In the genomic region with DNA sequence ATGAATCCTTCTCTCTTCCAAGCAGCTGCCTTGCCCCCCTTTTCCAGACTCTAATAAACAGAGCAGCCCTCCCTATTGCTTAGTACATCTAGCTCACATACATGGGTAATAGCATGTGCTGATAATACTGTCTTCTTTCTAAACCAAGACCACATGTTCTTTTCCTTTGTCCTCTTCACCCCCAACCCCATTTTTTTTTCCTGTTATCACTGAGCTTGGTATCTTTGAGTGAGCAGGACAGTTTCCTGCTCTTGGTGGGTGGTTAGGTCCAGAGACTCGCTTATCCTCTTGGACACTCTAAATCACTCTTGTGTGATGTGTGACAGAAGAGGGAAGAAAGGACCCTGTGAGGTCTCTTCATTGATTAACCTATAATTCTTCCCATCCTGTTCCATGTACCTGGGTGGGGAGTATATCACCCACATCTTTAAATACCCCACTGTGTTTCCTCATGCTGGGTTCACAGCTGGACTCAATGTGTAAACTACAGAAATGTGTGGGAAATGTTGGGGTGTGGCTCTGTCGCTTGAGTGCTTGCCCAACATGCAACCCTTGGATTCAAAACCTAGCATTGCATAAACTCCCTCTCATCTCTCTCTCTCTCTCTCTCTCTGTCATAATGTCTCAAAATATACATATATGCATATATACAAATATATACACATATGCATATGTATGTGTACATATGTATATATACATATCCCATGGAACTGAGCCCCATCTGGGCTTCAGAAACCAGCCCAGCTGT, we compare ENCODE assay signal across 10 mouse cellular contexts. TPM values are rescaled to one million over a fixed set of nuclear protein-coding genes. Genes with fewer than 3 reads are reported as not detected.
DNase-seq lines count a peak whose midpoint lies in the region; ATAC-seq lines count a peak whose summit lies in the region.
"Had no signal": no experiment of that assay in that cellular context is flagged by ENCODE, and none has a peak within 500 bp of the region (broad histone marks: within the 10 kb centered on the region; RNA-seq: fewer than 3 reads in every experiment).

No protein-coding gene starts in this region.

- no peak for DNase-seq in neural tube, embryonic 11.5 days (ENCODE audit: low spot score)
- no peak for DNase-seq in neural tube, embryonic 10.5 days (ENCODE audit: extremely low spot score, low spot score)
- no peak for DNase-seq in midbrain, embryonic 14.5 days
- no peak for DNase-seq in layer of hippocampus, adult 11-12 months (ENCODE audit: low spot score)

- 0 out of 2 replicates have a peak overlapping the region, but pooled peaks have one; percentile 46 for H3K27ac ChIP-seq in forebrain, embryonic 12.5 days
- H3K27ac ChIP-seq in forebrain, embryonic 16.5 days (ENCODE audit: low read length), result no peak overlapping the region
- H3K27ac ChIP-seq in neural tube, embryonic 11.5 days (ENCODE audit: low read depth, low read length), result peak overlapping the region; percentile 72; the same call in 1 of the 2 replicates
- peak overlapping the region; percentile 63; the same call in 1 of the 2 replicates for H3K27ac ChIP-seq in midbrain, embryonic 14.5 days (replicated peaks; ENCODE audit: low read depth, low read length)
- no peak overlapping the region for H3K27ac ChIP-seq in kidney, embryonic 15.5 days
- no peak overlapping the region for H3K27ac ChIP-seq in liver, embryonic 12.5 days

- H3K4me1 ChIP-seq in forebrain, embryonic 12.5 days, result peaks cover 35% of the 10 kb centered on the region
- peaks cover 28% of the 10 kb centered on the region for H3K4me1 ChIP-seq in forebrain, embryonic 16.5 days (replicated peaks; ENCODE audit: control insufficient read depth, insufficient read depth, low read length)
- H3K4me1 ChIP-seq in neural tube, embryonic 11.5 days (ENCODE audit: control insufficient read depth, insufficient read depth, low read length), result peaks cover 21% of the 10 kb centered on the region
- peaks cover 34% of the 10 kb centered on the region for H3K4me1 ChIP-seq in midbrain, embryonic 14.5 days (ENCODE audit: control insufficient read depth, insufficient read depth, low read length)
- peaks cover 25% of the 10 kb centered on the region for H3K4me1 ChIP-seq in kidney, embryonic 15.5 days
- H3K4me1 ChIP-seq in liver, embryonic 12.5 days, result no peaks in the 10 kb centered on the region

- WGBS in forebrain, embryonic 12.5 days, result 81% methylated on average over 2 of the region's 2 CpGs
- WGBS in forebrain, embryonic 16.5 days, result 84% methylated on average over 2 of the region's 2 CpGs
- WGBS in neural tube, embryonic 11.5 days, result 83% methylated on average over 2 of the region's 2 CpGs
- WGBS in midbrain, embryonic 14.5 days, result 93% methylated on average over 2 of the region's 2 CpGs
- 73% methylated on average over 2 of the region's 2 CpGs for WGBS in kidney, embryonic 15.5 days
- WGBS in liver, embryonic 12.5 days (ENCODE audit: insufficient replicate concordance), result 51% methylated on average over 2 of the region's 2 CpGs

- H3K36me3 ChIP-seq in forebrain, embryonic 12.5 days (replicated peaks), result no peaks in the 10 kb centered on the region
- H3K36me3 ChIP-seq in forebrain, embryonic 16.5 days (ENCODE audit: control insufficient read depth, insufficient read depth), result no peaks in the 10 kb centered on the region
- no peaks in the 10 kb centered on the region for H3K36me3 ChIP-seq in neural tube, embryonic 11.5 days (ENCODE audit: control insufficient read depth, insufficient read depth, low read length)
- no peaks in the 10 kb centered on the region for H3K36me3 ChIP-seq in midbrain, embryonic 14.5 days (ENCODE audit: control insufficient read depth, insufficient read depth, low read length)
- no peaks in the 10 kb centered on the region for H3K36me3 ChIP-seq in kidney, embryonic 15.5 days
- no peaks in the 10 kb centered on the region for H3K36me3 ChIP-seq in liver, embryonic 12.5 days
- H3K36me3 ChIP-seq: heart, embryonic 12.5 days; limb, embryonic 13.5 days had no signal

- no peak overlapping the region for H3K4me2 ChIP-seq in forebrain, embryonic 12.5 days
- H3K4me2 ChIP-seq in forebrain, embryonic 16.5 days (ENCODE audit: low read length), result no peak overlapping the region
- H3K4me2 ChIP-seq in neural tube, embryonic 11.5 days (ENCODE audit: low read depth), result no peak overlapping the region
- no peak overlapping the region for H3K4me2 ChIP-seq in midbrain, embryonic 14.5 days (ENCODE audit: low read length)
- no peak overlapping the region for H3K4me2 ChIP-seq in kidney, embryonic 15.5 days
- H3K4me2 ChIP-seq in liver, embryonic 12.5 days, result no peak overlapping the region
- H3K4me2 ChIP-seq: heart, embryonic 12.5 days; limb, embryonic 13.5 days had no signal

- no peak for ATAC-seq in forebrain, embryonic 12.5 days (ENCODE audit: low FRiP score)
- no peak for ATAC-seq in forebrain, embryonic 16.5 days
- no peak for ATAC-seq in neural tube, embryonic 11.5 days (ENCODE audit: insufficient read depth, low FRiP score, low TSS enrichment)
- no peak for ATAC-seq in midbrain, embryonic 14.5 days (ENCODE audit: low FRiP score, low TSS enrichment)
- ATAC-seq in kidney, embryonic 15.5 days (replicated peaks; ENCODE audit: low FRiP score), result no peak
- no peak for ATAC-seq in liver, embryonic 12.5 days

- no peaks in the 10 kb centered on the region for H3K9me3 ChIP-seq in forebrain, embryonic 12.5 days
- H3K9me3 ChIP-seq in forebrain, embryonic 16.5 days (ENCODE audit: control insufficient read depth, low read length), result no peaks in the 10 kb centered on the region
- H3K9me3 ChIP-seq in neural tube, embryonic 11.5 days (ENCODE audit: control insufficient read depth, low read length), result no peaks in the 10 kb centered on the region
- H3K9me3 ChIP-seq in midbrain, embryonic 14.5 days (ENCODE audit: control insufficient read depth, low read length), result no peaks in the 10 kb centered on the region
- H3K9me3 ChIP-seq in kidney, embryonic 15.5 days (replicated peaks), result no peaks in the 10 kb centered on the region
- H3K9me3 ChIP-seq in liver, embryonic 12.5 days (replicated peaks), result no peaks in the 10 kb centered on the region
- H3K9me3 ChIP-seq: heart, embryonic 12.5 days; limb, embryonic 13.5 days had no signal

- no peak overlapping the region for H3K9ac ChIP-seq in forebrain, embryonic 12.5 days
- no peak overlapping the region for H3K9ac ChIP-seq in forebrain, embryonic 16.5 days (replicated peaks; ENCODE audit: low read depth, low read length)
- no peak overlapping the region for H3K9ac ChIP-seq in neural tube, embryonic 11.5 days (ENCODE audit: low read length)
- no peak overlapping the region for H3K9ac ChIP-seq in midbrain, embryonic 14.5 days (replicated peaks; ENCODE audit: low read length)
- no peak overlapping the region for H3K9ac ChIP-seq in kidney, embryonic 15.5 days
- H3K9ac ChIP-seq in liver, embryonic 12.5 days, result no peak overlapping the region
- H3K9ac ChIP-seq: heart, embryonic 12.5 days; limb, embryonic 13.5 days had no signal

- H3K27me3 ChIP-seq in forebrain, embryonic 12.5 days, result peaks cover 70% of the 10 kb centered on the region
- H3K27me3 ChIP-seq in forebrain, embryonic 16.5 days (replicated peaks; ENCODE audit: control insufficient read depth, insufficient read depth, low read length), result no peaks in the 10 kb centered on the region
- no peaks in the 10 kb centered on the region for H3K27me3 ChIP-seq in neural tube, embryonic 11.5 days (ENCODE audit: control insufficient read depth, insufficient read depth, low read length)
- peaks cover 4% of the 10 kb centered on the region for H3K27me3 ChIP-seq in midbrain, embryonic 14.5 days (ENCODE audit: control insufficient read depth, insufficient read depth, low read length)
- H3K27me3 ChIP-seq in kidney, embryonic 15.5 days, result no peaks in the 10 kb centered on the region
- H3K27me3 ChIP-seq in liver, embryonic 12.5 days (replicated peaks), result no peaks in the 10 kb centered on the region
- H3K27me3 ChIP-seq: heart, embryonic 12.5 days; limb, embryonic 13.5 days had no signal

- H3K4me3 ChIP-seq in forebrain, embryonic 12.5 days (replicated peaks), result no peak overlapping the region
- H3K4me3 ChIP-seq in forebrain, embryonic 16.5 days (replicated peaks; ENCODE audit: low read length), result no peak overlapping the region
- H3K4me3 ChIP-seq in neural tube, embryonic 11.5 days (ENCODE audit: low read depth, low read length), result no peak overlapping the region
- H3K4me3 ChIP-seq in midbrain, embryonic 14.5 days (replicated peaks; ENCODE audit: low read depth, low read length), result no peak overlapping the region
- H3K4me3 ChIP-seq in kidney, embryonic 15.5 days (replicated peaks), result no peak overlapping the region
- H3K4me3 ChIP-seq in liver, embryonic 12.5 days, result no peak overlapping the region
- H3K4me3 ChIP-seq: heart, embryonic 12.5 days; limb, embryonic 13.5 days had no signal

RNA-seq across cellular contexts. Expression of a gene that starts 58.9 kb away (rescaled TPM):
- 23.7 and 24.3 TPM in 2 replicates for polyA plus RNA-seq in forebrain, embryonic 12.5 days (2016; fragmentation: Nextera tagmentation; extraction: Ambion mirVana)
- 77.1 and 85.6 TPM in 2 replicates for polyA plus RNA-seq in forebrain, embryonic 16.5 days (2015; fragmentation: Nextera tagmentation; extraction: Ambion mirVana)
- 41.3 and 47.7 TPM in 2 replicates for polyA plus RNA-seq in neural tube, embryonic 11.5 days (2014; fragmentation: Nextera tagmentation; extraction: Ambion mirVana)
- 83.2 and 93.7 TPM in 2 replicates for polyA plus RNA-seq in midbrain, embryonic 14.5 days (2014; fragmentation: Nextera tagmentation; extraction: Ambion mirVana)
- polyA plus RNA-seq in kidney, embryonic 15.5 days (2015; fragmentation: Nextera tagmentation; extraction: Ambion mirVana), result 0.98 and 1.9 TPM in 2 replicates
- 0.05 TPM in 1 of 2 replicates, not detected in the other for polyA plus RNA-seq in liver, embryonic 12.5 days (2016; fragmentation: Nextera tagmentation; extraction: Ambion mirVana)

Comparison
In these comparisons a context has a peak if more than half of its experiments do, and no peak if none do; other contexts are left out.
1. H3K27ac ChIP-seq: peak in forebrain, embryonic 12.5 days (single experiment), neural tube, embryonic 11.5 days (single experiment) and midbrain, embryonic 14.5 days (single experiment); none in forebrain, embryonic 16.5 days (single experiment), kidney, embryonic 15.5 days (single experiment) and liver, embryonic 12.5 days (single experiment).